Mouse (Mus musculus) liver, adult 2 months (tissue): Measurements from ENCODE around the gene Nostrin. TPM values are rescaled to one million over a fixed set of nuclear protein-coding genes. Genes with fewer than 3 reads are reported as not detected.

Source experiments
- DNase-seq: peaks from one replicate; pipeline ENCODE4 v3.0.0-alpha.2; 2011; ENCODE audit warnings: low read depth, low spot score; ENCODE audit errors: extremely low read depth
- H3K27ac ChIP-seq: fragments of 200-500 bp; replicated peaks from 2 replicates; pipeline ENCODE4 v1.5.1; 2012; ENCODE audit warnings: low read depth, mild to moderate bottlenecking, control low read depth, inconsistent platforms, low read length; ENCODE audit not compliant: insufficient read depth
- H3K27me3 ChIP-seq: fragments of 200-500 bp; 2 replicates; pipeline ENCODE4 v1.6.1; 2012; ENCODE audit warnings: mild to moderate bottlenecking, moderate library complexity, low read length, inconsistent platforms; ENCODE audit not compliant: control insufficient read depth, insufficient read depth
- H3K36me3 ChIP-seq: fragments of 200-500 bp; 2 replicates; pipeline ENCODE4 v1.6.1; 2012; ENCODE audit warnings: low read length, inconsistent platforms; ENCODE audit not compliant: control insufficient read depth, insufficient read depth
- H3K4me1 ChIP-seq: fragments of 200-500 bp; 2 replicates; pipeline ENCODE4 v1.6.1; 2011; ENCODE audit warnings: low read length; ENCODE audit not compliant: control insufficient read depth, insufficient read depth
- H3K4me3 ChIP-seq: fragments of 200-500 bp; 2 replicates; pipeline ENCODE4 v1.5.1; 2011; ENCODE audit warnings: low read depth, mild to moderate bottlenecking, control low read depth, low read length, moderate library complexity; ENCODE audit not compliant: insufficient read depth
- H3K79me2 ChIP-seq: fragments of 200-500 bp; 2 replicates; pipeline ENCODE4 v1.6.1; 2012; ENCODE audit warnings: inconsistent platforms, mild to moderate bottlenecking, low read length, moderate library complexity; ENCODE audit not compliant: control insufficient read depth, insufficient read depth
- H3K9ac ChIP-seq: fragments of 200-500 bp; 2 replicates; pipeline ENCODE4 v1.6.1; 2012; ENCODE audit warnings: low read depth, mild to moderate bottlenecking, control low read depth, inconsistent platforms, low read length
- CTCF ChIP-seq: fragments of 200-500 bp; IDR thresholded peaks from 2 replicates; pipeline ENCODE4 v1.5.1; 2011; ENCODE audit warnings: low read depth, low read length, control low read depth
- POLR2A ChIP-seq: fragments of 200-500 bp; IDR thresholded peaks from 2 replicates; pipeline ENCODE4 v1.6.1; 2011; ENCODE audit warnings: low read length, control low read depth; ENCODE audit not compliant: insufficient read depth; ENCODE audit errors: extremely low read depth
- WGBS: fragments of 180-500 bp; shearing (Covaris S2); methylation state at CpG from one replicate; pipeline ENCODE4 v1.1.7; 2018; 5-methylcytosine and 5-hydroxymethylcytosine counted together
- polyA plus RNA-seq: library from polyadenylated mRNA; depleted of rRNA; stranded (reverse); fragments of >200 nt; gene quantifications from 2 replicates; pipeline ENCODE4 v1.2.3, GENCODE M21; 2012
- total RNA-seq: library from RNA; depleted of rRNA; stranded (reverse); fragments of >200 nt; gene quantifications from 2 replicates; pipeline ENCODE4 v1.2.3, GENCODE M21; 2014

The Nostrin gene
- total and polyA plus RNA-seq, 2 experiments = 3.2 to 38.1 TPM

- Histone ChIP-seq H3K36me3 (no peaks in the 10 kb centered on the region), H3K4me1 (peaks cover 14% of the 10 kb centered on the region), H3K4me3 (no peak overlapping the region), H3K27ac (no peak overlapping the region), H3K79me2 (no peaks in the 10 kb centered on the region), H3K9ac (no peak overlapping the region), H3K27me3 (no peaks in the 10 kb centered on the region)
- 13% methylated on average over 3 of the region's 3 CpGs for WGBS
- peak; percentile 76 for DNase-seq
- TF ChIP-seq CTCF (no peak), POLR2A (no peak)
Measured at GRCm38 (mm10) chr2:69132046-69132445, 3.6 kb upstream of the Nostrin start.

DNA sequence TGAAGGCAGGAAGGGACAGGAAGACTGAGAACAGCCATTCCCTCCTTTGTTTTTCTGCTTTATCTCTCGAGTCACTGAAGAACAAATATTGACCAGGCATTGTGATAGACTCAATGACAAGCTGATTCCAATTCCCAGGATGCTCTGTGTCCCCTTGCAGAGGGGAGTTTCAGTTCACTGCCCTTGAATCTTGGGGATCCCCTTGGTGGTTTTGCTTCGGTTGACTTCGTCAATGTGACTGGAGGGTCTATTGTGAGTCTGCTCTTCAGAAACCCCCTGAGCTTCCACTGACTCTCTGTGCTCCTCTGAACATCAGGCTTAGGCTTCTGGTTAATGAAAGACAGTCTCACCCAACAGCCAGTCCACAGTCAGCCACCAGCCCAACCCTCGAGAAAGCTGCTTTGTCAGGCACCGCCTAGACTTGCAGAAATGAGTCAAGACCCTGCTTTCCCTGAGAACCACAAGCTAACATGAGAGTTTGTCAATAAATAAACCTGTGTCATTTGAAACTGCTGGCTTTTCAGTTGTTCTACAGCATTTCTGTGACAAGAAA, 3.0 kb upstream of the Nostrin start:
- Histone ChIP-seq H3K27ac (no peak overlapping the region), H3K79me2 (no peaks in the 10 kb centered on the region; the same call in 1 of the 2 replicates)

GRCm38 (mm10) chr2:69134186-69134585, 1.4 kb upstream of the Nostrin start:
- 100% methylated on average over 1 of the region's 1 CpGs for WGBS
- Histone ChIP-seq H3K4me1 (peaks cover 17% of the 10 kb centered on the region), H3K9ac (no peak overlapping the region), H3K79me2 (no peaks in the 10 kb centered on the region; the same call in 1 of the 2 replicates), H3K4me3 (no peak overlapping the region), H3K36me3 (no peaks in the 10 kb centered on the region), H3K27me3 (no peaks in the 10 kb centered on the region), H3K27ac (no peak overlapping the region)
- DNase-seq = no peak
- TF ChIP-seq POLR2A = no peak
- TF ChIP-seq CTCF = no peak

More for the DNA sequence above, 3.0 kb upstream of the Nostrin start:
- Histone ChIP-seq H3K36me3 (no peaks in the 10 kb centered on the region), H3K27me3 (no peaks in the 10 kb centered on the region), H3K4me1 (peaks cover 17% of the 10 kb centered on the region), H3K9ac (no peak overlapping the region), H3K4me3 (no peak overlapping the region)
- peak; percentile 29 for DNase-seq
- WGBS = 55% methylated on average over 5 of the region's 5 CpGs
- no peak for TF ChIP-seq POLR2A

GRCm38 (mm10) chr2:69134937-69135336, 663 bp upstream of the Nostrin start:
- H3K9ac ChIP-seq = no peak overlapping the region
- TF ChIP-seq CTCF (no peak), POLR2A (no peak)

GRCm38 (mm10) chr2:69137406-69138084, 1.9 kb downstream of the Nostrin start:
- WGBS = 60% methylated on average over 10 of the region's 10 CpGs
- Histone ChIP-seq H3K36me3 (no peaks in the 10 kb centered on the region), H3K27me3 (no peaks in the 10 kb centered on the region), H3K4me3 (peak overlapping the region; percentile 58; the same call in 1 of the 2 replicates), H3K27ac (peak overlapping the region; percentile 80; the same call in 1 of the 2 replicates), H3K9ac (no peak overlapping the region), H3K4me1 (peaks cover 13% of the 10 kb centered on the region), H3K79me2 (peaks cover 4% of the 10 kb centered on the region; the same call in 1 of the 2 replicates)
- DNase-seq = no peak
- TF ChIP-seq POLR2A (no peak), CTCF (no peak)

More at GRCm38 (mm10) chr2:69134937-69135336, 663 bp upstream of the Nostrin start:
- Histone ChIP-seq H3K36me3 (no peaks in the 10 kb centered on the region), H3K27me3 (no peaks in the 10 kb centered on the region), H3K79me2 (no peaks in the 10 kb centered on the region; the same call in 1 of the 2 replicates), H3K27ac (peak overlapping the region; percentile 86), H3K4me1 (peaks cover 17% of the 10 kb centered on the region), H3K4me3 (no peak overlapping the region)
- no peak for DNase-seq
- 73% methylated on average over 9 of the region's 9 CpGs for WGBS

GRCm38 (mm10) chr2:69138759-69139158, 3.2 kb downstream of the Nostrin start:
- Histone ChIP-seq H3K27ac (no peak overlapping the region), H3K36me3 (no peaks in the 10 kb centered on the region), H3K79me2 (peaks cover 4% of the 10 kb centered on the region; the same call in 1 of the 2 replicates), H3K27me3 (no peaks in the 10 kb centered on the region), H3K9ac (no peak overlapping the region), H3K4me1 (peaks cover 12% of the 10 kb centered on the region), H3K4me3 (no peak overlapping the region)
- TF ChIP-seq POLR2A = no peak
- TF ChIP-seq CTCF = no peak
- DNase-seq = no peak
- 56% methylated on average over 4 of the region's 4 CpGs for WGBS
